Mouse (Mus musculus) right cerebral cortex, postnatal 14 days (tissue): ENCODE results near the gene Inhba.
A peak's percentile ranks its signal among the peaks of the same experiment; 100 is the strongest.

Source experiments
- DNase-seq: peaks from one replicate; pipeline ENCODE4 v3.0.0; 2022

Gene Inhba

DNA sequence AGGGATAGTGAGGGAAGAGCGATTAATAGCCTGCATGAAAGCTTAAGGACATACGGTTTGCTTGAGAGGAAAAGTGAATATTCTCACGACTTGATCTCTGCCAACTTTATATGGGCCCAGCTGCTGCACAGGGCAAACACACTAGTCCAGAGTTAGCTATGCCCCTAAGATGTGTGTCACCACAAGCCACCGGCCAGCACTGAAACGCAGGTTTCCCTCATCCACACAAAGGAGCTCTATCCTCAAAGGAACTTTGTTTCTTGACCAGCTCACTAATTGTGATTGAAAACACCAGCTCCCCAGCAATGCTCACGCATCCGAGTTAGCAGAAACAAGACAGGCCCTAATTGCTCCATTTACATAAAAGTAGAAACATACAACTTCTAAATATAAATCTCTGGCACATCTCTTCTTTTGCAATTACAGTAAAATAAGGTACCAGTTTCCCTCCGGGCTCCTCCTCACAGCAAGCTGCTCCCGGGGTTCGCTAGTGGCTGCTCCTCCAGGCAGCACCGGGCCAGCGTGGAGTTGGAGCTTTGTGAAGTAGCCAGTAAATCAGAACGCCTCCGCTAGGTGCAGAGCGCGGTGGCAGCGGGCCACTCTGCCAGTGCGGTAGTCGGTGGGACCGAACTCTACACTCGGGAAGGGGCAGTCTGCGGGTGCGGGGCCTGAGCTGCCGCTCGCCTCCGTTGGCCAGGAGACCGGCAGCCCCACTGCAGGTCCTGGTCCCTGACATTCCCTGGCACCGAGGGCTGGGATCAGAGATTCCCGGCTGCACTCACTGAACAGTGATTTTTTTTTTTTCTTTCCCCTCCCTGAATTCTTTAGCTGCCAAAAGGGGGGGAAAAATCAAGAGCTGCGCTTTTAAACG is at the start of gene Inhba:
Inhba (plus strand) TSS at position 480 of the 871 bp plus-strand sequence.
- DNase-seq, result peak; percentile 46

DNA sequence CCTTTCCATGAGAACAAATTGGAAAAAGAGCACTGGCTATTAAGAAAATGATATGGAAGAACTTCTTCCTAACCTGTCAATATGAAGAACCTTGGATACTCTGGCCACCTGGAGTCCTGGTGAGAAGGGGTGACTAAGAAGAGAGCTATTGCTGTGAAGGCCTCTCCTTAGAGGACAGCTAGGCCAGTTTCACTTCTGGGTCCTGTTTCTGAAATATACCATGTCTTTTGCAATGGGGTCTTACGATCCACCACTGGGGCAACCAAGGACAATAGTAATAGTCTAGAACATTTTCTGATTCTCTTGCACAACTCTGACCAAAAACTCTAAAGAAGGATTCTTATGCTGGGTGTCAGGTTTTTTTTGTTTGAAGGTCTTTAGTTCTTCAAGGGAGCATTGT is 35.1 kb upstream of the Inhba start:
- no peak for DNase-seq

DNA sequence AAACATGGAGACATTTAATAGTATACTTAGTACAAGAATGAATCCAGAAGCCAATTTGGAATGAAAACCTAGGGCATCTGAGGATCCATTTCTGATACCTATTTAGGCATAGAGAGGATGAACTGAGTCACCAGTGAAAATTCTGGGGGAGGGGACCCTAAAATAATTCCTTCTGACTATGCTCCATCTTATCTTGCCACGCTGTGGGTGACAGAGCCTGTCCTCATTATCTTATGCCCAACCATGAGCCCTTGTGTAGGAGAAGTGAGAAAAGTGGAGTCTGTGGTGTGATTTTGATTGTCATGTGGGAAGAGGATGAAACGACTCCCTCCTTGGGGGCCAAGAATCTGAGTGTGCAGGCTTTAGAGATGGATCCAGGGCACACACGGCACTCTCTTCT is 32.1 kb upstream of the Inhba start:
- DNase-seq, result no peak

DNA sequence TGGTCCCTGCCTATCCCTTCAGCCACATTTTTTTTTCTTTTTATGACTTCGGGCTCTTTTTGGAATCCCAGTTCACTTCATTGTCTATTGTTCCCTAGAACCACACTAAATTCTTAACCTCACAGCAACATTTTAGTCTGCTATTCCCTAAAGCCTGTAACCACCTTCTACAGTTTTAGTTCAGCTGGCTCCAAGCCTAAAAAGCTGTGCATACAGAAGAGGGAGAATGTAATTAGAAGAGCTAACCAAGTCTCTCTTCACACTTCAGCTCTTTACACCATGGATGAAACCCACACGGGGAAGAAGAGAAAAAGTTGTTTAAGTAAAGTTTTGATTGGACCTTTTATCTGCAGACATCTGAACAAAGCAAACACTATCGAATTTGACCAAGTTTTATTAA is 29.6 kb upstream of the Inhba start:
- peak; percentile 6 for DNase-seq

DNA sequence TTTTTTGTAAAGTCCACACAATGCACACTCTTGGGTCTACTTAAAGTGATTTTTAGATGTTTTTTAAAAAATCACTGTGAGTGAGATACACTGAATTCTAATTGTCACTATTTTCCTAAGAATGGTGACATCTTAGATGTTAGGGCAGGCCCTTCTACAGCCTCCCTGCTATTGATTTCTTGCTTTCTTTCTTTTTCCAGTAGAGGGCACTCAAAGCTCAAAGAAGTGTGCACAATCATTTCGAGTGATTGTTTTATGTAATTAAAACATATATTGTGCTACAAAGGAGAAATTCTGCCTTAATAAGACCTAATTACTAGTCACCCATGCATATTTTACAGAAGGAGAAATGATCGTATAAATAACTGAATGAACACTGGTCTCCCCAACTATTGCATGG is 25.9 kb upstream of the Inhba start:
- no peak for DNase-seq

DNA sequence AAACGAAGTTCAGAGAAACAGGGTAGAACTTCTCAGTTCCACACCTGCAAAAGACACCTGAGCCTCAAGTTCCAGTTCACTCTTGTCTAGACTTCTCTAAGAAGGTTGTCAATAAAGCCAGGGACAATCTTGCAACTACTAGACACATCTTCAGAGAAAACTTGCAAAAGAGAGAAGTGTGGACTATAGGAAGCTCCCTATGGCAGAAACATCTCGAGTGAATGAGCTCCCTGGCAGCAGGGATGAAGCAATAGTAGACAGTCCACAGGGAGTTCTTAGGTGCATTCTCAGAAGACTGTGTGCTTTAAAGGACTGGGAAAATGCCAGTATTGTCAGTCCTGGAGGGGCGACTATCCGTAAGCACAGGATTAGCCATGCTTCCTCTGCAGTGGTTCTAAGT is 25.5 kb upstream of the Inhba start:
- DNase-seq, result no peak

DNA sequence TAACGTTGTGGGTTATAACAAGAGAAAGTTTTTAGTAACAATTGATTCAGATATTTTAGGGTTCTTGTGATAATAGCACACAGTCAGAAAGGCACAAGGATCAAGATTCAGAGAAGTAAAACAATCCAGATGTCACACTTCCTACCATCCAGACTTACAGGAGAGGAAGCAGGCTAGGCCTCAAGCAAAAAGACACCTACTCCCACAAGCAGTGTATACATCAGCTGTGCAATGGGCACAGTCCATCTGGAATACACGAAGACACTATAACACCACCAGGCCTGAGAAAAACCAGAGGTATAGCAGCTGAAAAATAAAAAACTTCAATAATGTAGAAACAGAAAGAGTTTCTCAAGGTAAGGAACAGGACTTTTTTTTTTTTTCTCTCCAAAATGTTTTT is 16.3 kb upstream of the Inhba start:
- DNase-seq, result no peak

DNA sequence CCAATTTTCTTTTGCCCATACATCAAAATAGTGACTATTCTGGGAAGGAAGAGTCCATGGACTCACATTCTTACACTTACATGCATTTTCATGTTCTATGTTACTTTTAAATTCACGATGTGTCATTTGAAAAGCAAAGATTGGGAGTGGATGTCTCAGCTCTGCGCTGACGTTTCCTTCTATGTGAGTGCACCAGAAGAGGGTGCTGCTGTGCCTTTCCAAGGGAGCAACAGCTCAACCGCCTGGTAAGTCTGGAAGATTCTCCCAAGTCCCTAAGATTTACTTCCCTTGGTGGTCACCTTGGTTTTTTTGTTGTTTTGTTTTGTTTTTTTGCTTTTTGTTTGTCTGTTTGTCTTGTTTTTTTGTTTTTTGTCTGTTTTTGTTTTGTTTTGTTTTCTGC is 6.1 kb upstream of the Inhba start:
- DNase-seq, result peak; percentile 74

DNA sequence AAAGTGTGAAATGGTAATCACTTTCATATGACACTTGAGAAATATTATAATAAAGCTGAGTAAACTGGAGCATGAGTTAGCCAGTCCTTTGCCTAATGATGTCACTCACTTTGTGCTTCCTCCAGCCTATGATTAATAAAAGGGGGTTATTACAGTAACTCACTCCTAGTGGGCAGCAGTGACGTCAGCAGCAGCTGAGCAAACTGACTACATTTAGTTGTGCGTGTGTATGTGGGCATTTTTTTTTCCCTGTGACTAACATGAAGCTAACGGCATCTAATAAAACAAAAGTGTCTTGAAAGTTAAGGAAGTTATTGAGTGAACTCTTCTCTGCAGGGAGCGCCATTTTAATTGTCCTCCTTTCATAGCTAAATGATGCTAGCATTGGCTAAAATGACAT is 3.9 kb upstream of the Inhba start:
- DNase-seq, result no peak

DNA sequence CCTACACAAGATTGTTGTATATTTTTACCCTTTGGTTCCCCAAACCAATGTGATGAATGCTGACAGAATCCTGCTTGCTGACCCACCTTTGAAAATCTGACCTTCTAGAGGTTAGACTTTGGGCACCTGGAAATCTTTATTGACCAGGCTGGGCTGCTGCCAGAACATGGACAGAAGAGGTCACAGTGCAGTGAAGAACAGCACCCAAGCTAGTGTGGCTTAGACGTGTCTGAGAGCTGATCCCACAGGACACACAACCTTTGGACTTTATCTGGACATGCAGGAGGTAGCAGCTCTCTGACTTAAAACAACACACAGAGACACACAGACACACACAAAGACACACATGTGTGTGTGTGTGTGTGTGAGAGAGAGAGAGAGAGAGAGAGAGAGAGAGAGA is 3.3 kb upstream of the Inhba start:
- no peak for DNase-seq

DNA sequence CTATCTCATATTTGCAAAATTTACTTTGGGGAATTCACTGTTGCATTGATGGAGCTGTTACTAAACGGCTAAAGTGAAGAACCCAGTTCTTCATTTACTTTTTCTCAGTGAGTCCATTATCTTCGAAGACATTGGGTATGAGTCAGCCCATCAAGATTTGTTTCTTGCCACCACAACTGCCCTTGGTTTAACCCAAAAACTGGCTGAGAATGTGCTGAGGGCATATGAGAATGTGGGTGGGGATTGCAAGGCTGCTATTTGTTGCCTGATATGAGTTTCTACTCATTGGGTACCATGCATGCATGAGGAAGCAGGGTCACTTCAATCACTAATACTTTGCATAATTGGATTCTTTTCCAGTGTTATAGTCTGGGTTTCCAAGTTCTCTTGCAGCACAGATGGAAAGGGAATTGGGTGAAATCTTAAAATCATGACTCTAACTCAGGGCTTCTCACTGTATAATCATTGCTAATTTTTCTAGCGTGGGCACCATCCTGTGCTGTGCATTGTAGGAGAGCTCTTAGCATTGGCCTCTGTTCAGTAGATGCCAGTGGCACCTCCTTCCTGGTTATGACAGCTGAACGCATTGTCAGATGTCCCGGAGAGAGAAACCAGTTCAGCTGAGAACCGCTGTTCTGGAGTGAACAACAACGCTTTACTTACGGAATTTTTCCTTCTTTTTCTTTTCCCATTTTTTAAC is 1.7 kb upstream of the Inhba start:
- no peak for DNase-seq

DNA sequence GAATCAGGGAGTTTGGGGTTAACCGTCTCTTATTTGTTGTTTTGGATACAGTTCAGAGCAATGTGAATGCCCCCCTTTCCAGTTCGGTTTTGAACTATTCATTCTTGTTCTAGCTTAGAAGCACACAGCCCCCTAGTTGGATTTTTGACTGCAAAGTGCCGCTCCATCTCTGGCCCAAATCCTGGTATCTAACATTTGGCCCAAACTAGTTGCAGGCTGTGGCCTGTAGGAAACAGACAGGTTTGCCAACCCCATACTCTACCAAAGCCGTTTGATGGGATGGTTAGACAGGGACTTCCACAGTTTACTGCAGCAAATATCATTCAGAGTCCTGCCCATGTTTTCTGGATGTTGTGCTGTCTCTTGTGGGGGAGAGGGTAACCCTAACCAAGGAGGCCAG is 1.1 kb upstream of the Inhba start:
- DNase-seq, result no peak

DNA sequence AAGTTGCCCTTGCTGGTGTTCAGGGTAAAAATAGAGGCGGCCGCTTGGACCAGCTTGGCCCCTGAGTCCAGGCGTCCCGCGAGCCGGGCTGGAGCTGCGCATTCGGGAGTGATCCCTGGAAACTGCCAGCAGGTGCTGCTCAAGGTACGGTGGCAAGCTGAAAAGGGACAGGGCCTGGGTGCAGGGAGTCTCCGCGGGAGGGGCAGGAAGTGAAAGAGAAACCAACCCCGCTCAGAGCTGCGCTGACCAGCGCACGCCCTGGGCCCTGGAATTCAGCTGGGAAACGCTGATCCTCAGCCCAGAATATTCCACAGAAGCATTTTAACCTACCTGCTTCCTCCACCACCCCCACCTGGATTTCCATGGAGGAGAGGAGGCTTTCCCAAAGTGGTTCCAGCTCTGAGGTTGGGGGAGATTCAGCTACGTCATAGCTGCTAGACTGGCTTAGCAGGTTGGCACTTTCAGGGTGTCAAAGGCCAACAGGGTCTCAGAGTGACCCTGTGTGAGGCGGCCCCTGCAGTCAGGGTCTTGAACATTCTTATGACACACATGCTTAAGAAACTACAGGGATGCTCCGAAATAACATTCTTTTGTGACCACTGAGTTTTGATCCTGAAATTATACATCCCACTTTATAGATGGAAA is 714 bp downstream of the Inhba start:
- peak; percentile 66 for DNase-seq

DNA sequence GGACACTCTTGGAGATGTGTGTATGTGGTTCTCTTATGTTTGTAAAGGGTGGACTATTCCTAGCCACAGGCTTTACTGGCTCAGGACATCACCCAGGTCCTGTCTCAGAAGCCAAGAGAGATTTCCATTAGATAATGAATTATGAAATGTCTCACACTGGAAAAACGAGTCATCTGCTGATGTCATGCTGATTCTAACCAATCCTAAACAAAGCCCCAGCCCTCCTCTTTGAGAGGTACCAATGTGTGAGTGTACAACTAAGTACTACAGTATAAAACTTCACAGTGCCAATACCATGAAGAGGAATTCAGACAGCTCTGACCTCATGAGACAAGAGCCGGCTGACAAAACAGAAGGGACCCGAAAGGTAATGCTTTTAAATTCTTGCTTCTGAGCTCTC is 2.5 kb downstream of the Inhba start:
- no peak for DNase-seq

DNA sequence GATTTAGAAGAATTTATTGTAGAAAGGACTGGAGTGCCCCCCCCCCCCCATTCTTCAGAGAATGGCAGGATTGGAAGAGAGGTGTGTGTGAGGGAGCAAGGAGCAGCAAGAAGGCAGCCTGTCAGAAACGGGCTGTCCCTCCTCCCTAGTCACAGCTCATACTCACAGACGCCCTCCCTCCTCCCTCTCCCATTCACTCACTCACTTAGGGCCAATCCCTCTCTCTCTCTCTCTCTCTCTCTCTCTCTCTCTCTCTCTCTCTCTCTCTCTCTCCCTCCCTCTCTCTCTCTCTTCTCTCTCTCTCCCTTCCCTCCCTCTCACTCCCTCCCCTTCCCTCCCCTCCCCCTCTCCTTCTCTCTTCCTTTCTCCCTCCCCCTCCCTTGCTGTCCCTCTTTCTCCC is 4.9 kb downstream of the Inhba start:
- no peak for DNase-seq

DNA sequence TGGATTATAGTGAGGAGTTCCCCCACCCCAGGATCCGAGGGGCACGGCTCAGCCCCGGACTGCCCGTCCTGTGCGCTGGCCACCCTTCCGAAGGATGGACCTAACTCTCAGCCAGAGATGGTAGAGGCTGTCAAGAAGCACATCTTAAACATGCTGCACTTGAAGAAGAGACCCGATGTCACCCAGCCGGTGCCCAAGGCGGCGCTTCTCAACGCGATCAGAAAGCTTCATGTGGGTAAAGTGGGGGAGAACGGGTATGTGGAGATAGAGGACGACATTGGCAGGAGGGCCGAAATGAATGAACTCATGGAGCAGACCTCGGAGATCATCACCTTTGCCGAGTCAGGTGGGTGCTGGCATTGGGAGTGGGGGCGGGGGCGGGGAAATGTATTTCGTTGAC is 5.7 kb downstream of the Inhba start:
- no peak for DNase-seq

DNA sequence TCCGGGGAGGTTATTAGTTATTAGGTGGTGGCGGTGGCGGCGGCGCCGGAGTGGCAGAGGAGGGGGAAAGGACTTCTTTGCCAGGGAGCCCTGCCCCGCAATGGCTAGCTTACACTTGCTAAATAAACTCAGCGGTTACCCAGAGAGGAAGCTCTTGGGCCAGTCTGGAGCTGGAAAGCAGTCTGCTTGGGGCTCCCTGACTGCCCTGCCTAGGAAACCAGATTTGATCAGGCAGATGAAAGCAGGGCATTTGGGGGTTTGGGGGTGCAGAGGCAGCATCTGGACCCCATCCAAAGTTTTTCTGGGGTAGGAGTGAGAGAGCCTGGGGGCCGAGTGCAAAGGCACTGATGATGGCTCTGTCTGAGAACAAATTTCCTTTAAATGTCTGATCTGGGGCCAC is 6.1 kb downstream of the Inhba start:
- DNase-seq, result peak; percentile 10

DNA sequence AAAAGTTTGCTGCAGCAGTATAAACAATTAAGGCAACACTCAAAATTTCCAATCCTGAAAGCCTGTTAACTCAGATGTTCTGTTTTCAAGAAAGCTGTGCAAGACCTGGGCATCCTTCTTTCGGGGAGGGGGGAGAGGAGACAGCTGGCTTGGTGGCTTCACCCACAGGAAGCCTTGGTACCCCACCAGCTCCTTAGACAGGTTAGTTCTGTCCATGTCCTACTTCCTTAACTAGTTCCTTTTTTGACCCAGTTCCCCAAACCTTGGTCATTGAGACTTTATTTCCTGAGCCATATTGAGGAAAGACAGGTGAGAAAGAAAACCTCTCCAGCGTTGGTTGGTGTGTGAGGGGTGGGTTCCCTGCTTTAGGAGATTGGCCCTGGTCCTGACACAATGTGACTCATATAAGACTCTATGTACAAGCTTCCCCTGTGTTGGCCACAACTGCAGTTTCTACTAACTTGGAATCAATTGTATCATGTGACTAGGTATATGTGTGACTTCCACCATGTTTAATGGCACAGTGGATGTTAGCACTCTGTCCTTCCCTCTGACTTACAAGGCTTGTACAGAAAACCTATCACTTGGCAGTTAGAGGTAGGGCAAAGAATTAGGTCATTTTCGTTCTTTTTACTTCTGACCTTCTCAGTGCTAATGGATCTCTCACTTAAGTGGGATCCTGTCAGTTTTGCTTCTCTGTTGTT is 7.3 kb downstream of the Inhba start:
- no peak for DNase-seq

DNA sequence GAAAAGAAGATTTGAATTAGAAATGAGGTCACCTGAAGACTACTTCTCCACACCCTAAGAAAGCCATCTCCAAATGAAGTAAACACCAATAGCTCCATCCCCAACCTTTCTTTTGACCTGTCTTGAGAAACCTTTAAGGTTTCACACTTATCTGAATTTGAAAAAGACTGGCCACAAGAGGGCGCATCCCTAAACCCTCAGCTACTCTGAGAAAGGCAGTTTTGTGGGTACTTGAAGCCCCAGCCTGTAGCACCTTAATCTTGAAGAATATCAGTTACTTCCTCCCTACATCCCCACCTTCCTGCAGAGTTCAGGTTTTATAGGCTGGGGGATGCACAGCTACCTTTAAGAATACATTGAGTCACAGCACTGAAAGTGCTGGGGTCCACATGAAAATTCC is 9.0 kb downstream of the Inhba start:
- peak; percentile 72 for DNase-seq

DNA sequence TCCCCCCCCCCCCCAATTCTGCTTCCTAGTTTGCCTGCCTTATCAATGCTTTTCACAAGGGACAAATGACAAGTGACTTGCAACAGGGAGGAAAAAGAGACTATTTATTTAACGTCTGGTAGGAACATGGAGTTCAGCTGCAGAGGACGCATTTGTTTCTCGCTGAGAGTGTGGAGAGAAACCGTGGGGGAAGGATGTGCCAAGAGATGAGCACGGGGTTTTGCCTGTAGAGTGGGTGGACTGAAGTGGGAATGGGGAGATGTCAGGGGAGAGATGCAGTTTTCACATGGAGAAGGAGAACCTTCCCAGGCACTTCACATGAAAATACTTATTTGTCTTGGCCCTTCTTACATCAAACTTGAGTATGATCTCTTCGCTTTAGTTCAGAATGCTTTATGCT is 9.5 kb downstream of the Inhba start:
- DNase-seq, result no peak

DNA sequence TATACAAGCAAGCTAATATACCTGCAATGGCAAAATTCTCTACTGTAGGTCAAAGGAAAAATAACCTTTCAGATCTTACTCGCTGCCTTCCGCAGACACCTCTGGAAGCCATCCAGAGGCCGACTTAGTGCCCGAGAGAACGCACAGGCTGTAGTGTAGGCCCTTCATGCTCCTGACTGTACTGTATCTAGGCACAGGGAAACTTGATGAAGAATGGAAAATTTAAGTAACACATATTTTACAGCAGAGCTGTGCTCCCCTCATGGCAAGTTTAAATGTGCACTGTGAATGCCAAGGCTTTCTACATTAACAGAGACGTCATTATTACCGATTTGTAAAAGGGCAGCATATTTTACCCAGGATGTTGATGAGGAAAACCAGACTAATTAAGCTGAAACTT is 10.2 kb downstream of the Inhba start:
- DNase-seq, result no peak

DNA sequence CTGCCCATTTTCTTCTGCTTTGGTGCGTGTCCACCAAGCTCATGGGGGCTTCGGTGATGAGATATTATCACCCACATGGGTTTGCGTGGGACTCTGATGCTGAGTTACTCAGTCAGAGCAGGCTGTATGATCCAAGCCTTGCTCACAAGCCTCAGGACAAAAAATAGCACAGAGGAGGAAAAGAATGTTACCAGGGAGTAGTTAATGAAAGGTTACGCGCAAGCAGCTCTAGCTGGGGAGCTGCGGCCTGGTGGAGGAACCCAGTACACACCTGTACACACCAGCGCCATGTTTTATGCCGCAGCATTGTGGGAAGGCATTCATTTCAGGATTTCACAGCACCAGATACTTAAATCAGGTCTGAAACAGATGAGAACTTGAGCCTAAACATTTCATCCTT is 10.9 kb downstream of the Inhba start:
- DNase-seq, result no peak
